Mouse (Mus musculus) liver, postnatal 0 days (tissue): ENCODE data around the gene AU015836.

Experiments
- CTCF ChIP-seq: sonication (generic); IDR thresholded peaks from 2 replicates; pipeline ENCODE4 v1.5.1; 2016; ENCODE audit warnings: antibody characterized with exemption, low read depth
- EP300 ChIP-seq: IDR thresholded peaks from 2 replicates; pipeline ENCODE4 v1.6.1; 2016; ENCODE audit warnings: antibody characterized with exemption, low read depth, mild to moderate bottlenecking

- no peak for TF ChIP-seq CTCF
- no peak for TF ChIP-seq EP300
These were observed 13.7 kb downstream of the AU015836 start for GRCm38 (mm10) chrX:93982193-93982592.
